Mouse (Mus musculus): ENCODE measurements around the gene Lnx1. TPM values are rescaled to one million over a fixed set of nuclear protein-coding genes. Genes with fewer than 3 reads are reported as not detected.

Lnx1 gene
- polyA plus RNA-seq, 1 experiment from 2014 or later = 22.7 TPM

- ATAC-seq = no peak
- WGBS = 84% methylated on average over 6 of the region's 6 CpGs
- H3K9me3 ChIP-seq (replicated peaks; ENCODE audit: control insufficient read depth, low read length, poor library complexity, severe bottlenecking) = no peaks in the 10 kb centered on the region
Observed at GRCm38 (mm10) chr5:74654527-74654926, 48.2 kb downstream of the Lnx1 start.

GRCm38 (mm10) chr5:74653766-74654165 lies 48.9 kb downstream of the Lnx1 start:
- Histone ChIP-seq H3K27me3 (ENCODE audit: control insufficient read depth, insufficient read depth, low read depth, low read length) (no peaks in the 10 kb centered on the region), H3K4me2 (ENCODE audit: low read length) (no peak overlapping the region), H3K9me3 (replicated peaks; ENCODE audit: control insufficient read depth, low read length, poor library complexity, severe bottlenecking) (no peaks in the 10 kb centered on the region), H3K4me1 (ENCODE audit: control insufficient read depth, insufficient read depth, low read length) (no peaks in the 10 kb centered on the region), H3K9ac (ENCODE audit: low read depth, low read length) (no peak overlapping the region), H3K27ac (ENCODE audit: low read length) (no peak overlapping the region), H3K4me3 (ENCODE audit: low read depth, low read length) (no peak overlapping the region), H3K36me3 (ENCODE audit: control insufficient read depth, insufficient read depth, low read length) (no peaks in the 10 kb centered on the region)
- WGBS = 96% methylated on average over 10 of the region's 10 CpGs
- no peak for ATAC-seq

More at GRCm38 (mm10) chr5:74654527-74654926, 48.2 kb downstream of the Lnx1 start:
- Histone ChIP-seq H3K27me3 (ENCODE audit: control insufficient read depth, insufficient read depth, low read depth, low read length) (no peaks in the 10 kb centered on the region), H3K4me3 (ENCODE audit: low read depth, low read length) (no peak overlapping the region), H3K27ac (ENCODE audit: low read length) (no peak overlapping the region), H3K9ac (ENCODE audit: low read depth, low read length) (no peak overlapping the region), H3K4me1 (ENCODE audit: control insufficient read depth, insufficient read depth, low read length) (no peaks in the 10 kb centered on the region), H3K4me2 (ENCODE audit: low read length) (no peak overlapping the region), H3K36me3 (ENCODE audit: control insufficient read depth, insufficient read depth, low read length) (no peaks in the 10 kb centered on the region)

GRCm38 (mm10) chr5:74649122-74649521 lies 53.6 kb downstream of the Lnx1 start:
- Histone ChIP-seq H3K4me2 (ENCODE audit: low read length) (no peak overlapping the region), H3K27me3 (ENCODE audit: control insufficient read depth, insufficient read depth, low read depth, low read length) (no peaks in the 10 kb centered on the region), H3K36me3 (ENCODE audit: control insufficient read depth, insufficient read depth, low read length) (no peaks in the 10 kb centered on the region), H3K9ac (ENCODE audit: low read depth, low read length) (no peak overlapping the region), H3K4me1 (ENCODE audit: control insufficient read depth, insufficient read depth, low read length) (no peaks in the 10 kb centered on the region), H3K4me3 (ENCODE audit: low read depth, low read length) (no peak overlapping the region), H3K9me3 (replicated peaks; ENCODE audit: control insufficient read depth, low read length, poor library complexity, severe bottlenecking) (no peaks in the 10 kb centered on the region), H3K27ac (ENCODE audit: low read length) (no peak overlapping the region)
- no peak for ATAC-seq
- 88% methylated on average over 1 of the region's 1 CpGs for WGBS

GRCm38 (mm10) chr5:74648216-74648615 lies 54.5 kb downstream of the Lnx1 start:
- Histone ChIP-seq H3K9me3 (replicated peaks; ENCODE audit: control insufficient read depth, low read length, poor library complexity, severe bottlenecking) (no peaks in the 10 kb centered on the region), H3K36me3 (ENCODE audit: control insufficient read depth, insufficient read depth, low read length) (no peaks in the 10 kb centered on the region), H3K27me3 (ENCODE audit: control insufficient read depth, insufficient read depth, low read depth, low read length) (no peaks in the 10 kb centered on the region), H3K4me1 (ENCODE audit: control insufficient read depth, insufficient read depth, low read length) (no peaks in the 10 kb centered on the region), H3K4me3 (ENCODE audit: low read depth, low read length) (no peak overlapping the region), H3K4me2 (ENCODE audit: low read length) (no peak overlapping the region), H3K27ac (ENCODE audit: low read length) (no peak overlapping the region), H3K9ac (ENCODE audit: low read depth, low read length) (no peak overlapping the region)
- no peak for ATAC-seq
- 80% methylated on average over 9 of the region's 9 CpGs for WGBS

GRCm38 (mm10) chr5:74647584-74647984 lies 55.1 kb downstream of the Lnx1 start:
- Histone ChIP-seq H3K4me2 (ENCODE audit: low read length) (no peak overlapping the region), H3K9ac (ENCODE audit: low read depth, low read length) (no peak overlapping the region), H3K27me3 (ENCODE audit: control insufficient read depth, insufficient read depth, low read depth, low read length) (no peaks in the 10 kb centered on the region), H3K9me3 (replicated peaks; ENCODE audit: control insufficient read depth, low read length, poor library complexity, severe bottlenecking) (no peaks in the 10 kb centered on the region), H3K27ac (ENCODE audit: low read length) (no peak overlapping the region), H3K4me3 (ENCODE audit: low read depth, low read length) (no peak overlapping the region), H3K4me1 (ENCODE audit: control insufficient read depth, insufficient read depth, low read length) (no peaks in the 10 kb centered on the region), H3K36me3 (ENCODE audit: control insufficient read depth, insufficient read depth, low read length) (no peaks in the 10 kb centered on the region)
- 65% methylated on average over 5 of the region's 6 CpGs for WGBS
- ATAC-seq = no peak

- no peak overlapping the region for H3K27ac ChIP-seq (ENCODE audit: low read length)
- H3K27me3 ChIP-seq (ENCODE audit: control insufficient read depth, insufficient read depth, low read depth, low read length) = no peaks in the 10 kb centered on the region
- no peaks in the 10 kb centered on the region for H3K4me1 ChIP-seq (ENCODE audit: control insufficient read depth, insufficient read depth, low read length)
- no peak overlapping the region for H3K9ac ChIP-seq (ENCODE audit: low read depth, low read length)
- 86% methylated on average over 2 of the region's 2 CpGs for WGBS
- no peak overlapping the region for H3K4me3 ChIP-seq (ENCODE audit: low read depth, low read length)
- no peaks in the 10 kb centered on the region for H3K9me3 ChIP-seq (replicated peaks; ENCODE audit: control insufficient read depth, low read length, poor library complexity, severe bottlenecking)
- no peak overlapping the region for H3K4me2 ChIP-seq (ENCODE audit: low read length)
- ATAC-seq = no peak
- no peaks in the 10 kb centered on the region for H3K36me3 ChIP-seq (ENCODE audit: control insufficient read depth, insufficient read depth, low read length)
Observed at GRCm38 (mm10) chr5:74642291-74642690, 60.4 kb downstream of the Lnx1 start.

GRCm38 (mm10) chr5:74641000-74641399 lies 61.7 kb downstream of the Lnx1 start:
- H3K27me3 ChIP-seq (ENCODE audit: control insufficient read depth, insufficient read depth, low read depth, low read length) = no peaks in the 10 kb centered on the region
- WGBS = 57% methylated on average over 6 of the region's 6 CpGs
- H3K9me3 ChIP-seq (replicated peaks; ENCODE audit: control insufficient read depth, low read length, poor library complexity, severe bottlenecking) = no peaks in the 10 kb centered on the region
- ATAC-seq = no peak
- no peak overlapping the region for H3K9ac ChIP-seq (ENCODE audit: low read depth, low read length)
- no peaks in the 10 kb centered on the region for H3K4me1 ChIP-seq (ENCODE audit: control insufficient read depth, insufficient read depth, low read length)
- H3K4me2 ChIP-seq (ENCODE audit: low read length) = no peak overlapping the region
- H3K27ac ChIP-seq (ENCODE audit: low read length) = no peak overlapping the region
- H3K36me3 ChIP-seq (ENCODE audit: control insufficient read depth, insufficient read depth, low read length) = no peaks in the 10 kb centered on the region
- no peak overlapping the region for H3K4me3 ChIP-seq (ENCODE audit: low read depth, low read length)

- Histone ChIP-seq H3K27me3 (ENCODE audit: control insufficient read depth, insufficient read depth, low read depth, low read length) (no peaks in the 10 kb centered on the region), H3K4me3 (ENCODE audit: low read depth, low read length) (no peak overlapping the region), H3K4me1 (ENCODE audit: control insufficient read depth, insufficient read depth, low read length) (no peaks in the 10 kb centered on the region), H3K36me3 (ENCODE audit: control insufficient read depth, insufficient read depth, low read length) (no peaks in the 10 kb centered on the region), H3K4me2 (ENCODE audit: low read length) (no peak overlapping the region), H3K9ac (ENCODE audit: low read depth, low read length) (no peak overlapping the region), H3K27ac (ENCODE audit: low read length) (no peak overlapping the region), H3K9me3 (replicated peaks; ENCODE audit: control insufficient read depth, low read length, poor library complexity, severe bottlenecking) (no peaks in the 10 kb centered on the region)
- WGBS = 93% methylated on average over 4 of the region's 4 CpGs
- no peak for ATAC-seq
Observed at GRCm38 (mm10) chr5:74640504-74640903, 62.2 kb downstream of the Lnx1 start.

- Histone ChIP-seq H3K9ac (ENCODE audit: low read depth, low read length) (no peak overlapping the region), H3K4me1 (ENCODE audit: control insufficient read depth, insufficient read depth, low read length) (no peaks in the 10 kb centered on the region), H3K27me3 (ENCODE audit: control insufficient read depth, insufficient read depth, low read depth, low read length) (no peaks in the 10 kb centered on the region), H3K4me2 (ENCODE audit: low read length) (no peak overlapping the region), H3K4me3 (ENCODE audit: low read depth, low read length) (no peak overlapping the region), H3K36me3 (ENCODE audit: control insufficient read depth, insufficient read depth, low read length) (no peaks in the 10 kb centered on the region), H3K27ac (ENCODE audit: low read length) (no peak overlapping the region), H3K9me3 (replicated peaks; ENCODE audit: control insufficient read depth, low read length, poor library complexity, severe bottlenecking) (no peaks in the 10 kb centered on the region)
- no peak for ATAC-seq
- WGBS = 94% methylated on average over 6 of the region's 6 CpGs
Observed at GRCm38 (mm10) chr5:74639516-74639915, 63.2 kb downstream of the Lnx1 start.

- no peaks in the 10 kb centered on the region for H3K4me1 ChIP-seq (ENCODE audit: control insufficient read depth, insufficient read depth, low read length)
- WGBS = 83% methylated on average over 3 of the region's 3 CpGs
- H3K36me3 ChIP-seq (ENCODE audit: control insufficient read depth, insufficient read depth, low read length) = no peaks in the 10 kb centered on the region
Observed at GRCm38 (mm10) chr5:74634391-74634790, 68.3 kb downstream of the Lnx1 start.

More at GRCm38 (mm10) chr5:74634391-74634790, 68.3 kb downstream of the Lnx1 start:
- Histone ChIP-seq H3K9me3 (replicated peaks; ENCODE audit: control insufficient read depth, low read length, poor library complexity, severe bottlenecking) (no peaks in the 10 kb centered on the region), H3K27ac (ENCODE audit: low read length) (no peak overlapping the region), H3K27me3 (ENCODE audit: control insufficient read depth, insufficient read depth, low read depth, low read length) (no peaks in the 10 kb centered on the region), H3K4me3 (ENCODE audit: low read depth, low read length) (no peak overlapping the region), H3K4me2 (ENCODE audit: low read length) (no peak overlapping the region), H3K9ac (ENCODE audit: low read depth, low read length) (no peak overlapping the region)
- no peak for ATAC-seq
